Mouse (Mus musculus) embryo, embryonic 11.5 days (tissue): Measurements from ENCODE around the gene Cep164.
"Not testable (repeated sequence)": the region's sequence is repeated elsewhere in the genome, so short reads cannot be mapped to it uniquely, and the experiment has no call there.

Source experiments
- DNase-seq: peaks from one replicate; pipeline ENCODE4 v3.0.0-alpha.2; 2012; ENCODE audit warnings: low read depth, low spot score

Cep164 gene

GRCm38 (mm10) chr9:45828291-45828963 is at the start of gene Cep164:
Cep164 (minus strand) TSS chr9:45828691.
- DNase-seq = peak; percentile 77

- DNase-seq = no peak
Observed at GRCm38 (mm10) chr9:45877928-45878327, 49.4 kb upstream of the Cep164 start.

GRCm38 (mm10) chr9:45870265-45870664 is 41.8 kb upstream of the Cep164 start:
- no peak for DNase-seq

GRCm38 (mm10) chr9:45869181-45869580 is 40.7 kb upstream of the Cep164 start:
- DNase-seq = no peak

- no peak for DNase-seq
Observed at GRCm38 (mm10) chr9:45861813-45862212, 33.3 kb upstream of the Cep164 start.

GRCm38 (mm10) chr9:45859364-45859763 is 30.9 kb upstream of the Cep164 start:
- no peak for DNase-seq

- no peak for DNase-seq
Observed at GRCm38 (mm10) chr9:45854136-45854535, 25.6 kb upstream of the Cep164 start.

GRCm38 (mm10) chr9:45853695-45854094 is 25.2 kb upstream of the Cep164 start:
- DNase-seq = no peak

GRCm38 (mm10) chr9:45851776-45852175 is 23.3 kb upstream of the Cep164 start:
- DNase-seq = no peak

- no peak for DNase-seq
Observed at GRCm38 (mm10) chr9:45851330-45851729, 22.8 kb upstream of the Cep164 start.

- no peak for DNase-seq
Observed at GRCm38 (mm10) chr9:45850528-45851155, 22.2 kb upstream of the Cep164 start.

GRCm38 (mm10) chr9:45849528-45850408 is 21.3 kb upstream of the Cep164 start:
- no peak for DNase-seq

GRCm38 (mm10) chr9:45846891-45847460 is 18.5 kb upstream of the Cep164 start:
- DNase-seq = no peak

GRCm38 (mm10) chr9:45846176-45846575 is 17.7 kb upstream of the Cep164 start:
- DNase-seq = not testable (repeated sequence)

- no peak for DNase-seq
Observed at GRCm38 (mm10) chr9:45845541-45845940, 17.1 kb upstream of the Cep164 start.

GRCm38 (mm10) chr9:45843780-45844179 is 15.3 kb upstream of the Cep164 start:
- DNase-seq = no peak

- no peak for DNase-seq
Observed at GRCm38 (mm10) chr9:45843007-45843406, 14.5 kb upstream of the Cep164 start.

- no peak for DNase-seq
Observed at GRCm38 (mm10) chr9:45841458-45841857, 13.0 kb upstream of the Cep164 start.

- no peak for DNase-seq
Observed at GRCm38 (mm10) chr9:45840331-45840730, 11.8 kb upstream of the Cep164 start.

GRCm38 (mm10) chr9:45839982-45840300 is 11.4 kb upstream of the Cep164 start:
- DNase-seq = no peak

GRCm38 (mm10) chr9:45839139-45839981 is 10.9 kb upstream of the Cep164 start:
- DNase-seq = no peak
